Mouse (Mus musculus): ENCODE data around the gene Gfra1. TPM values are rescaled to one million over a fixed set of nuclear protein-coding genes. Genes with fewer than 3 reads are reported as not detected.
A peak's percentile ranks its signal among the peaks of the same experiment; 100 is the strongest.

Gfra1 gene
- 1 to 10 TPM; 4.8 to 5.4 (median 5.2) TPM for total RNA-seq (2022)

DNA sequence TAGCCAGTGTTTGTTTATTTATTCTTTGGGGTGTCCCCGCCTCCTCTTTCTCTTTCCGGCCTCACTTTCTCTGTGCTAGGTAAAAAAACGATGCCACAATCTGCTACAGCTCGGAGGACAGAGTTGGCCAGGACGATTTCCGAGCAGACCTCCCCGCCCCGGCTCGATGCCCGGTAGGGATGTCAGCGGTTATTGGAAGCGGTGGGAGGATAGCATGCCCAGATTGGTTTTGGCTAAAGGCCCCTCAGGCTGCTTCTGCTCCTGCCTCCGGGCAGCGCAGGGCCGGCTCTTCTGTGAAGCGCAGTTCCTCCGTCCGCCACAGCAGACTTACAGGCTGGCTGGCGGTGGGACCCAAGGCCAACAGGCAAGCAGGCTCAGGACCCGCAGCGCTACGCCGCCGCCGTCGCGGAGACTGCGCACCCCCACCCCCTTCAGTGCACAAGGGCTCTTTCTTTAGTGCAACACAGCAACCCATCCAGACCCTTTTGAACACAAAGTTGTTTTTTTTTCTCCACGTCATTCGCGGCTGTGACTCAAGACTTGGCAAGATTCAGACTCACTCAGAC lies at the start of gene Gfra1:
TSS of gene Gfra1 (minus strand) at position 414 of the 566 bp plus-strand sequence.
- DNase-seq (ENCODE audit: low spot score): peak; percentile 11

DNA sequence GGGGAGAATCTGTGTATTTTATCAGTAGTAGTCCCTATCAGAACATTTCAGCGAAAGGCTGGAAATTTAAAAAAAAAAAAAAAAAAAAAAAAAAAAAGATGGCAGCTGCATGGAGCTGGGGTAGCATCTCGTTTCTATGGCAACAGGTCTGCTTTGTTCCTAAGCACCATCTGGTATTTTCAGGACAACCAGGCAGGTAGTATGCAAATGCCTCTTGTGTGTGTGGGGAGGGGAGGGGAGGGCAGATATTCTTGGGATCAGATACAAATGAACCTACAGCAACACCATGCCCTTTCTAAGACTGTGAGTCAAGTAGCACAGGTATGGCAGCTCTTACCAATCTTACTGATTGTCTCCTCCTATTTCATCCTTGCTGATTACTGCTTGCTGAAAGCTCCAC lies 44.3 kb upstream of the Gfra1 start:
- DNase-seq (ENCODE audit: low spot score): no peak

DNA sequence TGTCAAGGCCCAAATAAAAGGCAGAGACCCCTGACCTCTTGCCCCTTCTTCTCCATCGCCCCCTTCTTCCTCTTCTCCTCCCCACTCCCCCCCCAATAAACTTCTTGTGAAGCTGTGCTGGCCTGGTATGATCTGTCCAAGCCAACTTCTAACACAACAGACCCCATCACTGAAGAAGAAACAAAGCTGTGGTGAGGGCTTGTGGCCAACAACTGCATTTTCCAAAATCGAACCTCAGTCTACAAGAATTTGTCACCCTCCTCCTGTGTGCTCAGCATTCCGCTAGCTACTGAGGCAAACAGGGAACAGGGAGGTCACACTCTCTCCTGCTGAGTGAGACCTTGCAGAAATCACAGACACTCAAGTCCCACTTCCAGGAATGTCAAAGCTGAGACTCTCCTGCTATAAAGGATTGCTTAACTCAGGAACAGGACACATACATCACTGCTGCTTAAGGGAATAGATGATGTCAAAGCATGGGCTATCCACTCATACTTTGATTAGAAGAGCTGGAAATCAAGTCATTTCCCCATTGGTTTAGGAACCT lies 43.8 kb upstream of the Gfra1 start:
- no peak for DNase-seq (ENCODE audit: low spot score)

DNA sequence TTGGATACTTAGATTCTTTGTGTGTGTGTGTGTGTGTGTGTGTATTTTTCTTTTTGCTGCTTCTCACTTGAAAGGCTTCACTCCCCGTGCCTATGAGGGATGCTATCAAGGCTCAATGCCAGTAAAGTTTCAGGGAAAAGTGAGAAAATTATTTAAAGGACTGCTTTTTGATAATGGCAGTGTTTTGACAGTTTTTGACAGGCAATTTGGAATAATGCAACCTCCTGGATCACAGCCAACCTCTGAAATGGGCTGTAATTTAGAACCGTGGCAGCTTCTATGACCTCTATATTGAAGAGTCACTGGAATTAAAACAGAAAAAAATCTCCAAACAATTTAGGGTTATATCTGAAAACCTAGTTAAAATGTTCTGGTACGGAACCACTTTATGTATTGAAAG lies 41.4 kb upstream of the Gfra1 start:
- DNase-seq (ENCODE audit: low spot score): no peak

DNA sequence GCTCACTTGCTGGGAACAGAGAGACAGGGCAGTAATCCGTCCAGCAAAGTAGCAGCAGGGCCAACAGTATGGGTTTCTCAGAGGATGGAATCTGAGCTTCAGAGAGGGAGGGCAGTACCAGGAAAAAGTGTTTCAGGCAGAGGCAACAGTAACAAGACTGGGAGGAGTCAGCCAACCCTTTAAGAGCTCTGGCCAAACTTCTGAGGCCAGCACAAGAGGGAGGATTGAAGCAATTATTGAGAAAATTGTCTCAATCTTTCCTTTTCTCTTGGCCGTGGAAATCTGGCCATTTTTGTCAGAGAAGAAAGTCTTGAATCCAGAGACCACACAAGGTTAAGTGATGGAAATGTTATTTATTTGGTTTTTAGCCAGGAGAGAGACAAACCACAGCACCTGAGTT lies 31.0 kb upstream of the Gfra1 start:
- no peak for DNase-seq (ENCODE audit: low spot score)

DNA sequence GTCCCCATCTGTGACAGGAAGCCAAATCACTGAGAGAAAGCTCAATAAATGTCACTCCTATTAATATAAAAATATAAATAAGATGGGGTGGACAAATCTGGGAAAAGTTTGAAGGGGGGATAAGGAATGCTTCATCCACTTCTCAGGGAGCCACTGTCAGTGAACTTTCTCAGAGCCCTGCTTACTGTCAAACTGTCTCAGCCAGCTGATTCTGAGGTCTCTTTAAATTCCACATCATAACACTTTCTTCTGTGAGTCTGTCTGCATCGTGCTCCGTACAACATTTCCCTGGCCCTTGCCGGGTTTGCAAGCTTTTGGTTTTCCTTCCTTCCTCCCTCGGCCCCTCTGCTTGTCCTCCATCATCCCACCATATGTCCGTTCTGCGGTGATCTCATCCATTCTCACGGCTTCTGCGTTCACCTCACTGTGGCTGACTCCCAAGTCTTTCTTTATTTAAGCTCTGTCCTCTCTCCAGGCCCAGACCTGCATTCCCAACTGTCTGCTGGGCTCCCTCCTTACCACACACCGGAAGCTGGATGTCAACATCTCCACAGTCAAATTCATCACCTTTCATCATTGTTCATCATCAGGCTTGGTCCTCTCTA lies 26.8 kb upstream of the Gfra1 start:
- DNase-seq (ENCODE audit: low spot score): no peak

DNA sequence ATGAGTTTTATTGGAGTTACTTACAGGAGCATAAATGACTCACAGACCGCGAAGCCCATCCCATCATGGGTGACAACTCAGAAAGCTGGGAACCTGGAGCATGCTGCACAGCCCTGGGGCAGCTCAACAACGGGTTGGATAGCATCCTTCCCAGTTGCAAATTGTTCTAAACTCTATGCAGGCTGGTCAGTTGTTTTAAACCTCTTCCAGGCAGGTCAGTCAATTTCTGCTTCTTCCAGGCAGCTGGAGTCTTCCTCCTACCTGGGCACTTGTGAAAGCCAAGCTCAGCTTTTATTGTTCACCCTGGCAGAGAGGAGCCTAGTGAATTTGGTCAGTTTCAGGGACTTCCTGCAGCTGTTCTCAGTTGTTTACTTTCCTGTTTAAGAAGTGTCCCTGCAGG lies 18.5 kb upstream of the Gfra1 start:
- DNase-seq (ENCODE audit: low spot score): no peak

DNA sequence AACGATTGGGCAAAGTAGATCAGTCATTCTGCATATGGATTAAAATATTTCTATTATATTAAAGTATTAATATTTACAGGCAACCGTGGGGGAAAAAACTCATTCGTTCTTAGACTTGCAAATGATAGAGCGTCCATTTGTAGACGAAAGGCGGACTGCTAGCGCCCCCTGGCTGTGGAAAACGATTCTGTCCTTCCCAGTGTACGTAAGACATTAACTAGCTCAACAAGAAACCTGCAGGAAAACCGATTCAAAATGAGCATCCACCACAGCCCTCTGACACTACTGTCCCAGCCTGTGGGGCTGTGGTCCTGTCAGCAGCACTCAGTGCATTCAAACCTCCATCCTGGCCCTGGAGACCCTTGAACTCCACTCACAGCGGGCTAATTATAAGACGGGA lies 13.7 kb upstream of the Gfra1 start:
- peak; percentile 75 for DNase-seq (ENCODE audit: low spot score)

DNA sequence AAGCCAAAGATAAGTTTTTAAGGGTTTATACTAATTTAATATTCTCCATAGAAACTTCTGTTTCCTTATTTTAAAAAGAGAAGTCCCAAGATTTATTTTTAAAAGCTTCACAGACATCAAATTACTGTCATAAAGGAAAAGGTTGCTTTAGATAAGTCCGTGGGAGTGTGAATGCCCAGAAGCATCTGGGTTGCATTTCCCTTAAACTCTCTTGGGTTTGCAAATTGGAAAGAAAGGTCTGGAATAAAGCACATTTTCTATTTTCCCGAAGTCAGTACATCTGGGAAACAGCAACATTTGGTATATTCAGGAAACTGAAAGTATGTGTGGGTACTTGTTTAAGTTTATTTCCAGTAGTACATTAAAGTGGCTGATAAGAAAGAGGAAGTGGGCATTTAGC lies 12.6 kb upstream of the Gfra1 start:
- no peak for DNase-seq (ENCODE audit: low spot score)

DNA sequence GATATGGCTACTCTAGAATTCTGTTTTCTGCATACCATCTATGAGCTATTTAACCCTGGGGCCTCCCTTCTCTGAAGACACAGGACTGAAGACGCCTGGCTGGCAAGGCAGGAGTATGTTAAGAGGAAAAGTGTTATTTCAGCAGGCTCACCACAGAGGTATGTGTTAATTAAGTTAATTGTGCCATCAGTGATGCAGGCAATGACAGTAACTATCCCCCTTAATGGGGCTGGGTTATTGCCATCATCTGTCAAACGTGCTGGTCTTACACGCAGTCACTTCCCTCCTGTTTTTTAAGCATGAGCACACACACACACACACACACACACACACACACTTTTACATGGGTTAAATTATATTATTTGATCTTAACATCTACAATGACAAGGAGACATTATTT lies 8.0 kb upstream of the Gfra1 start:
- no peak for DNase-seq (ENCODE audit: low spot score)

DNA sequence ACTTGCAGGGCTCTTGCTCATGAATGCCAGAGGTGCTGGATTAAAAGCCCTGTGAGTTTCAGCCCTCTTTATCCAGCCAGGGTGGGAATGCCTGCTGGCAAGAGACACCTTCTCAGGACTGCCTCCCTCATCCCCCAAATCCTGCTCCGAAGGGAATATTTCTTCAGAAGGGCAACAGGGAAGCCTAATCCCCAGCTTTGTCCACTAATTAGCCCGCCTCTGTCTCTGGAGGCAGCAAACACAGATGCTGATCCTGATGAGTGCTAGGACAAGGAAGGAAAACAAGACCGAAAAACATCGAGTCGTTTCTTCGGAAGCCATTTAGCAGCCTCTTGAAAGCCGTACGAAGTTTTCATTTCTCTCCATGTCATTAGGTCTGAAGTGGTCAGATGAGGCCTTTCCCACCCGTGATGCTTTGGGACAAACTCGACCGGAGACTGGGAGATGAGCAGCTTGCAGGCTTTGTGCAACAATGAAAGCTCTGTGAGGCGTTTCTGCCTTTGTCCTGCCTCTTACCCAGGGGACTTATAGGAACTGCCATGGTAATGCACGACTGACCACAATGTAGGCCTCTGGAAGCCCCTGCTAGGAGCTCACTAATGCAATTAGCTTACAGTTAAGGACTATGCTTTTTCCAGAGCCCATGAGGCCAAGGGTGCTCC lies 4.8 kb upstream of the Gfra1 start:
- no peak for DNase-seq (ENCODE audit: low spot score)

DNA sequence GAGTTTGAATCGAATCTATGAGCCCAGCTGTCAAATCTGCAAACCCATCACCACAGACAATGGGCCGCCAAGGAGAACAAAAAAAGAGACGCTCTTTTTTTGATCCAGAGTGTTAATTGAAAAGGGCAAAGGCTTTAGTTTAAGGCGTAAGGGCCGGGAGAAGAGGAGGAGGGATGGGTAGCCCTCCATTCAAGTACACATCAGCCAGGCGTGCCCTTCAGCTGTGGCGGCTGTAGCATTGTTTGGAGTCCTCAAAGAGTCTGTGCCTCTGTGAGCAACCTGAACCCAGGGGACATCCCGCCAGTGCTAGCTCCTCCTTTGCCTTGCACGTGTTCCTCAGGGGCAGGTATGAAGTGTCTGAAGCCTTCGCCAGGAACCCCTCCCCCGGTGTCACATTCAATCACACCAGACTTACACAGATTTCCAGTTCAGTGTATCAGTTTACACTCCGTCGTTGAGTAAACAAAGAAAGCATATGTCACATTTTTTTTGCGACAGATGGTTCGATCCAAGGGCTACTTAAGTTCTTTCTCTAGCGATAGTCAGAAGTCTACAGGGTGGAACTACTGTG lies 867 bp upstream of the Gfra1 start:
- DNase-seq (ENCODE audit: low spot score): no peak

DNA sequence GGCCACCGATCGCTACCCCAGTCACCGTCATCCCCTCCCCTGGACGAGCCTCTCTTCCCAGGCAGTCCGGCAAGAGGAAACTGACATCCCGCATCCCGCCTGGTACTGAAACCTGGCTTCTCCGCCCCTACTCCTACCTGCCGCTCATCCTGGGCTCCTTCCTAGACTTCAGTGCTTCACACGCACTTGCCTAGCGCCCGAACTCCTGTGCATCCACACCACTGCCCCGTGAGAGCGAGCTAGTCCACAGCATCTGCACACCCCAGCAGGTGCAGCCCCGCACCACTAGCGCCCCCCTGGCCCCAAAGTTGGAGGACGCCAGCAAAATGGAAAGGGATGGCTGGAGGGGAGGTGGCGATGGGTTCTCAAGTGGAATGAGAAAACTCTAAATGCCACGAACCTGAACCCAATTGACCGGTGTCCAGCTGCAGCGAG lies 631 bp downstream of the Gfra1 start:
- no peak for DNase-seq (ENCODE audit: low spot score)

DNA sequence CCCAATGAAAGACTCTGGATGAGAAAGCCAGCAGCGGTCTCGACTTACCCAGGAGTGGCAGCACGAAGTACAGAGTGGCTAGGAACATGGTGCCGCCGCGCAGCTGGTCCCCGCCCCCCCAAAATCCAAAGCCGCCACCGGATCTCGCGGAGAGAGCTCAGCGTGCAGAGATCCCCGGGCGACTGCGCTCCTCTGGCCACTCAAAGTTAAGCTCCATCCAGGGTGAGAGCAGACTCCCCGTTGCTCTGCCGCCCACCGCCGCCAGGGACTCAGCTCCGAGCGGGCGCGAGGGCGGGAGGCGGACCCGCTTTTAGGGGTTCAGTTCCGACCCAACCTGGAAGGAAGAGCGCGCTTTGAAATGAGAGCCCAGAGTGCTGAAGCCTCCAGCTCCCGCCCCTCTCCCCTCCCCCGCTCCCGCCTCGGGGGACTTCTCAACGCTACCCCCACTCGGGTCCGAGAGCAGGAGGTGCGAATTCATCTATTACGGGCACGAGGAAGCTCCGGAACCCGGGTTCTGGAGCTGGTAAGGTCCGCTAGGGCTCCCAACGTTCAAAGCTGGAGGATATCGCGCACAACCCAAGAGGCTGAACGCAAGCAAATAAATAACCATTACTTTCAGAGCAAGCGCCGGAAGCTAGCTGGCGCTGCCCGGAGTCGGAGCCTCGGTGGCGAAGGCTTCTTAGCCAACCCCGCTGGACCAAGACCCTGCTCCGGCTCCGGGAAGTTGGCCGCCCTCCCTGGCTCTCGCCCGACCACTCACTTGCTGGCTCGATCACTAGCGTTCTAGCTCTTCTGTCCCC lies 1.2 kb downstream of the Gfra1 start:
- DNase-seq (ENCODE audit: low spot score): peak; percentile 13

DNA sequence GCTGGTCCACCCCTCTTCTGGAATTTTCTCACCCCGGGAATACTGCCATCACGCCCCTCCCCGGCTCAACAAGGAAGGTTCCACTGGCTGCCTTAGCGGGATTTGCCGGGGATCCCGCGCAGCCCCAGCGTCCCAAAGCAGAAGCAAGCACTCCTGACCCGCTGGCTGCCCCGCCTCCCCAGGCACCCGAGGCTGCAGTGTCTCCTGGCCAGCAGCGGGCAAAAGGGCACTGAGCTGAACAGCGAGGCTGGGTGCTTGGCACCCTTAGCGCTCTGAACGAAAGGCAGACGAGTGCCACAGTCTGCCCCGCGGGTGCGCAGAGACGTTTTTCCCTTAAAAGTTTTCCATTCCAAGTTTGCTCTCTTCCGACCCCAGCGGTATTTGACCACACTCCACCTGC lies 2.1 kb downstream of the Gfra1 start:
- peak; percentile 7 for DNase-seq (ENCODE audit: low spot score)

DNA sequence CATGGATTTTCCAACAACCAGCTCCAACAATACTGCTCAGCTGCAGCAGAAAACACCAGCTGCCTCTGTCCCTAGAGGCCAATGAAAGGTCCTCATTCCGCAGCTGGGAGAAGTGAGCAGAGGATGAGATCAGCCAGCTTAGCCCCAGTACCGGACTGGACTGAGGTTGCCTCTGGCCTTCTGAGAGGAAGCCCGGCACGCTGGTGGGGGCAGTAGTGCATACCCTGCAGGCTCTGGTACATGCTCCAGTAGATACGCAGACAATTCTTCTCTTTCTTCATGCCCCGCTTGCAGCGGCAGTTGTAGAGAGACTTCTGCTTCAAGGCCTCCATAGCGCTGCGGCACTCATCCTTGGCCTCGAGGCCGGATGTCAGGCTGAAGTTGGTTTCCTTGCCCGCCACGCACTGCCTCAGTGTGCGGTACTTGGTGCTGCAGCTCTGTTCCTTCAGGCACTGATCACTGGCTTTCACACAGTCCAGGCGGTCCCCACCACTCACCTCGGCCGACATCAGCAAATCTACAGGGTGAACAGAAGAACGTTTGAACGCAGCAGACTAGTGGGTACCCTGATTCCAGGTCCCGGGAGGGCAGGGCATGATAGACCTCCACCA lies 2.7 kb downstream of the Gfra1 start:
- DNase-seq (ENCODE audit: low spot score): peak; percentile 21

DNA sequence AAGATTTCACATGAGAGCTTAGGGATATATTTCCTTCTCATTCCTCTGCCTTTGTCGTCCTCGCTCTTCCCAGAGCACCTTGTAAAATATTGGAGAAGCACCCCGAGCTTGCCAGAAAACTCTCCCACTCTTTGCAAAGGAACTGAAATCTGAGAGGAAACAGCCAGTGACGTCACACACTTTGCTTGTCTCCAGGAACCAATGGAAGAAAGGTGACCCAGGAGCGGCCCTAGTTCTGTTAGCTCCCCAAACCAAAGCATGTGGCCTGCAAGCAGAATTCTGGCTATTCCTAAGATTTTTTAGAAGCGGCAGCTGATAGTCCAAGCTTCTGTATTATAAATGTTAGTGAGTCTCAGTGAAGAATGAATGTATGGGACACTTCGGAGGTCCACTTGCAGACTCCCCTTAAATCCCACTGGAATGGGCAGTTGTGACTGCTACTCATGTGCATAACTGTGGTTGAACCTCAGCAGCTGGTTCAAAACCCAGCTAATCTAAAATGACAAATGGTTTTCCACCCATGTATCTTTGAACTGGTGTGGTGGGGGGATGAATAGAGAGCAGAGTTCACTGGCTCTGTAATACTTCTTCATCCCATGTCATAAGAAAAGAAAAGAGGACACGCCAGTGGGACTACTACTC lies 3.4 kb downstream of the Gfra1 start:
- no peak for DNase-seq (ENCODE audit: low spot score)

DNA sequence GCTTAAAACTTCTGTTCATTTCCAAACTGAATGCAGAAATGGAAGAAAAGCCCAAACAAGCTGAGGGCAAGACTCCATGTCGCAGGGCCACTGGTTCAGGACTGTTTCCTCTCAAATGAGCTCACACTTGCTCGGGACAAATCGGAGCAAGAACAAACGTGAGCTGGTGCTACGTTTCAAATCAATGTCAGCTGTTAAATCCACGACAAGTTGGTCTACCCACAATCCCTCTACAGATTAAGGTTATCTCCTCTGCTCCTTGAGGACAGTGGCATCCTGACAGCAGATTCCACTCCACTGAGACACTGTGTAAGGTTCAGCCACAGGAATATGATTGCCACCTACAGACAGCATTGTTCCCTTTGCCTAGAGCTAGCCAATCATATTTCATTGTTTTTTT lies 4.4 kb downstream of the Gfra1 start:
- no peak for DNase-seq (ENCODE audit: low spot score)

DNA sequence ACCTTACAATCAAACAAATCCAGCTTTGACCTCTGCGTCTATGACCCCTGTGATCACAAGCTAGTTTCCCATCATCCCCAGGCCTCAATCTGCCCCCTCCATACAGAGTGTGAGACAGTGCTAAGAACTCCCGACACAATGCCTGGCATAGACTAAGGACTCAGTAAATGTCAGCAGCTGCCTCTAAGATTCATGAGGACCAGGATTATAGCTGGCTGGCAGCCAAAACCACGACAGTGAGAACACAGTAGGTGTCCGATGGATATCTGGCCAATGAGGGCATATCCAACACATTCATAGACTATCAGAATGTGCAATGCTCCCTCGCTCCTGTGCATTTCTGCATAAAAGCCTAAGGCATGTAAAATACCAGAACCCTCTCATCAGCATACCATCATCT lies 5.0 kb downstream of the Gfra1 start:
- no peak for DNase-seq (ENCODE audit: low spot score)

DNA sequence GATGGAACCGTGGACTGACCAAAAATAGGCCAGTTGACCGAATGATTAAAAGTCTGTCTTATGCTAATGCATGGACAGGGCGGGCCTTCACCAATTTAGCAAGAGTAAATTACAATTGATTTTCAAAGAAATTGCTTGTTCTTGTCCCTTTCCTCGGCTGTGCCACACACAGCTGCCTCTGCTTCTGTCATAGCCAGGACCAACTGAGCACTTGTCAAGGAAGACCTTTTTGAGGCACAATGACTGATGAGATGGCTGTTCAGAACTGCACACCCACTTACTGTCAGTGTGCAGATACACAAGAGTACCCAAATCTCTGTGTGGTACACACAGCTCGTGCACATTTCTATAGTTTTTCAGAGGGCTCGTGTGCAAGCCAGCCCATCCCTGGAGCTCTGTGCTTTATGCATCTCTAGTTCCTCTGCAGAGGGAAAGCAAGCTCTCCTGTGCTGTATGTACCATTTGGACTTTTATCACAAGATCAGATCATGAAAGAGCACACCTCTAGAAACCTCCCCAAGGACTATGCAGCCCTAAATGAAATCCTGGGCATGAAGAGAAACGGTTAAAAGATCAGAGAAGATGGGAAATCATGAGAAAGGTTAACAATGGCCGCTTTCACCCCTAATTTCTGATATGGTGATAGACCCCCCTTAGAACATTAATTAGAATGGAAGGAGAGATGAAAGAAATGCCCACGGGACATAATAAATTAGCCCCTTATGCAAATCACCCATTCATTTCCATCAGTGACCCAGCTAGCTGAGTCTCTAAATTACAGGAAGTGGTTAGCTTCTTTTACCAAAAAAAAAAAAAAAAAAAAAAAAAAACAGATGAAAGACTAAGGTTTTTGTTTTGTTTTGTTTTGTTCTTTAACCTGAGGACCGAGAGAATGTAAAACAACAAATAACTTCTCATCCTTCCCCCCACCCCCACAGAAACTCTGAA lies 12.7 kb downstream of the Gfra1 start:
- no peak for DNase-seq (ENCODE audit: low spot score)

Data from heart, adult 8-10 months (tissue).